Mouse (Mus musculus) brain, embryonic 14.5 days (tissue): ENCODE measurements around the gene Rab43.

Experiments
- CTCF ChIP-seq: fragments of 200-500 bp; IDR thresholded peaks from 2 replicates; pipeline ENCODE4 v1.5.1; 2012; ENCODE audit warnings: inconsistent platforms, mild to moderate bottlenecking, moderate library complexity, borderline replicate concordance; ENCODE audit not compliant: insufficient read depth, insufficient read length; ENCODE audit errors: extremely low read depth
- POLR2A ChIP-seq: fragments of 200-500 bp; IDR thresholded peaks from 2 replicates; pipeline ENCODE4 v1.6.1; 2012; ENCODE audit warnings: mild to moderate bottlenecking, inconsistent platforms, borderline replicate concordance; ENCODE audit not compliant: poor library complexity, insufficient read depth, insufficient read length, severe bottlenecking; ENCODE audit errors: extremely low read depth

DNA sequence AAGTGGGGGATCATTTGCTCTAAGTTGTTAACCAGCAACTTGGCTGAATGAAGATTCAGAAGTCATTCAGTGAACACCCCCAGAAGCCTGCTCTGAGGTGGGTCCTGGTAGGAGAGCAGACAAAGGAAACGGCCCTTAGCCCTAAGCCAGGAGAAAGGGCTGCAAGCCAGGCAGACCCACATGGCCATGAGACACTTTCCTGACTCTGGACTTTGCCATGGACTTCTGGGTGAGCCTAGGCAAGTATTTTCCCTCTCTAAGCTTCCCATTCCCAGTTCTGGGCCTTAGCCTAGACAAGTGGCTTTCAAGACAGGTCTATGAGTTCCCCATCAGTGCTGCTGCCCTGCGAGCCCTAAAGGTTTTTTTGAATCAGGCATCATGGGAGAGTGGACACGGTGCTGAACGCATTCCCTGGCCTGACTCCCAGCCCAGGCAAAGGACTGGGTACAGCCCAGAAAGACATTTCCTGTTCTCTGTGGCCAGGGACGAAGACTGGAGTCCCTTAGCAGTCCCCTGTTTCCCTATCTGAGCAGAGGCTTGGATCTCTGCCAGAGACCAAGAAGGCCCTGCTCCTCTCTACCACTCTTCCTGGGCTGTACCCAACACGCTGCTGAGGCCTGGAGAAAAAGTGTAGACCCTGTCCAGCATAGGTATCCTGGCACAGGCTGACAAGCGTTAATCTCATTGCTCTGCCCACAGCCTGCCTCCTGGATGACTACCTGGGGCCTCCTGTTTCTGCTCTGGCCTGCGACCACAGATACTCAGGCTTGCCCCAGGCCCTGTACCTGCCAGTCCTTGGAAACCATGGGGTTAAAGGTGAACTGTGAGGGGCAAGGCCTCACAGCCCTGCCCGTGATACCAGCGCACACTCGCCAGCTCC, 33.4 kb downstream of the Rab43 start:
- TF ChIP-seq CTCF: no peak
- TF ChIP-seq POLR2A: no peak
